Mouse (Mus musculus): ENCODE data around the gene Atp2c1.

The Atp2c1 gene

DNA sequence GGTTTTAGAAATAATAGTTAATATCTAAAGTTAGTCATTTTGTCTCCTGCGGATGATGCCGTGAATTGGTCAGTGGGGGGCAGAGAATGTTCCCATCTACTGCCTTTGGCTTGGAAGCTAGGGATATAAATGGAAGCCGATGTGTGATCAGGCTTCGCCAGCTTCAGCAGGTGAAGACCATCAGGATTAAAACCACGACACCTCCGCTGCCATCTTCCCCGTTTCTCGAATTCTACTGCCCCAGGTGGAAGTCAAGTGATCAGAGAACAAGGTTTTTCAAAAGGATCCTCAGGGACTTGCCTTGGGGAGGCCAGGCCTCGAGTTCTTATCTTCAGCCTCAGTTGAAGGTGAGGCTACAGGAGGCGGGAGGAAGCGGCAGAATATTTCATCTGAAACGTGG lies at the start of gene Atp2c1:
Atp2c1 (minus strand) TSS at position 101 of the 400 bp plus-strand sequence.
- no peak for DNase-seq

DNA sequence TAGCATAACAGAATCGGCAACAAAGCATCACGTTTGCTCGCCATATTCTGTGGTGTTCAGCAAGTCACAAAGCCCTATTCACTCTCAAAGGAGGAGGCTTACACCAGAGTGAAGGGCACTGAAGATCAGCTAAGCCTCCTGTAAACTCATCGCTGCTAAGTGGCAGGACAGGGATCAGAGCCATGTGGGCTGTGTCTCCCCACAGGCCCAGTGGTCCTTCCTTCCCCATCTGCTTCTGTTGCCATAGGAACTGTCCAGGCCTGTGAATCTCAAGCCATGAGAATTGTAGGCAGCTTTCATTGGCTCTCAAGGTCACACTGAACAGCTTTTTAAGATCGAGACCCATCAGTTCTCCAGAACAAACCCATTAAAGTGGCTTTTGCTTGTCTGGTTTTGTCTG lies 30.3 kb upstream of the Atp2c1 start:
- DNase-seq: no peak

DNA sequence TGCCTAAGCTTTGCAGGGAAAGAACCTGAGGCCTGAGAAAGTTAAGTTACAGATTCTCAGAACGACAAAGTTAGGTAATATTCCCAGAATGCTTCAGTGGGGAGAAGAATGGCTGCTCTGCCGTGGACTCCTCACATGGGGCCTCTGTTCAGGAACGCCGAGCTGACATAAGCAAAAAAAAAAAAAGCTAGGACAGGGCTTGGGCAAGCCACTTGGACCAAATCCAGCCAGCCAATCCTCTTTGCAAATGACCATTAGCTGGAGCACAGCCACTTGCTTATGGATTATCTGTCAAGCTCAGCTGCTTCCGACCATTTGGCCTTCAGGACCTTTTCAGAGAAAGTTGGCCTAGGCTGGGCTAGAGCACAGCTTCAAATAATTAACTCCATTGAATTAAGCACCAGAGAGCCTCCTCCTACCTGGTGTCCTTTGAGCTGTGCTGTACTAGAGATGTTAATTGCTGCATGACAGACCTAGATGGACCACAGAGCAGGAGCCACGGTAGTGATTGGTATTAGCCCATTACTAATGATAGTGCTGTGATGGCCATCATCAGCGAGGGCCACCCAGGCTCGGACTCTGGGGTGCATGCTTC lies 29.1 kb upstream of the Atp2c1 start:
- DNase-seq: peak; percentile 3

DNA sequence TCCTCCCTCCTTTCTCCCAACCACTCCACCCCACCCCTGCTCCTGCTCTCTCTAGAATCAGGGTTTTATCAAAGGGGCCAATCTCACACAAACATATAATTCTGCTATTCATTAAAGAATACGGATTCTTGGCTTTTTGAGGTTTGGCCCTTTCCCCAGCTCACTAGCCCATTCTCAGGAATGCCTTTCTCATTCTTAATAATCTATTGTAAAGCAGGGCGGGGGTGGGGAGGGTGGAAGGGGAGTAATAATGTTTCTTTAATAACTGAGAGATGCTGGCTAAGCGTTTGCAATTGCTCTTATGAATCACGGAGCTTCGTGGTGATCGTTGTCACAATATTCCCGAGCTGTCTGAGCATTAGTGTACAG lies 27.3 kb upstream of the Atp2c1 start:
- no peak for DNase-seq

DNA sequence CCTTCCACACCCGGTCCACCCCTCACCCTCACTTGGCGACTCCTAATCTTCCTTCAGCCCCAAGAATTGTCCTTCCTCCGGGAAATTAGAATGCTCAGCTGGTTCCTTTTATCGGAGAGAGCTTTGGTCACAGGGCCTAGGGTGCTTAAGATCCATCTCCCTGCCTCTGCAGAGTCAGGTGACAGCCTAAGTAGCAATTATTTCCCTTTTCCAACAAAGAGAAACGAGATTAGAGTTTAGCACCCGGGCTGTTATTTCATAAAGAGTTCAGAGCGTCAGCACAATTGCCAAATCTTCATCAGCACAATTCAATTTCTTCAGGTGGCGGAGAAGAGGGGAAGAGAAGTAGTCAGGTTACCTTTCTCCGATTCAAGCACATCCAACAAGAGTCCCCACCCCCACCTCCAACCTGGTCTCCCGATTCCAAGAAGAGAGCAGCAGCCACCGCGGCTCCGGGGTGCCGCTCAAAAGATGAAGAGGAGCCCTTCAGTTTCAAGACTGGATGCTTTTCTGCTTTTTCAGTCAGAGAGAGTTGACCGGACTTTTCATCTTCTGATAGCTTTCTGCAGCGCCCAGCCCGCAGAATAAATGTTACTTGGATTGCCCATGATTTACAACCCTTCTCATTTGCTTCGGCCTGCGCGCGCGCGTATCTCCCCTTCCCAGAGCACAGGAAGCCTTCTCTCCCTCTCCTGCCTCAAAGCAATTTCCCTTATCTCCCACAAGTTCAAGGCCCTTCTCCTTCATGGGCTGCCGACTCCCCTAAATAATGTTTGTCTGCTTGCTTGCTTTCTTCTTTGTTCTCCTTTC lies 26.7 kb upstream of the Atp2c1 start:
- DNase-seq: no peak

DNA sequence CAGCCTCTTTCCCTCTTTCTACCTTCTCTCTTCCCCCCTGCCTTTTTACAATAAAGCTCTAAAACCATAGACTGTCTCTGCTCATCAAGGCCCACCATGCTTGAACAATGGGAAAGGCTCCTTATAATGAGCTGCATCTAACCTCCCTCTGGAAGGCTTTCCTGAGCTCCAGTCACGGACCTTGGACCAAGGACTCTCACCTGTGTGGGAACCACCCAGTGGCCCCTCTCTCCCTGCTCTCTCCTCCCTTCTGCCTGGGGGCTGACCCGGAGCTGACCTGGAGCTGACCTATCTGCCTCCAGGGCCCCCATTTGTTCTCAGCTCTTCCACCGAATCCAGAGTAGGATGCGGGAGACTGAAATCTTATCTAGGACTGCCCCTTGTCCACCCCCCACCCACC lies 24.3 kb upstream of the Atp2c1 start:
- DNase-seq: no peak

DNA sequence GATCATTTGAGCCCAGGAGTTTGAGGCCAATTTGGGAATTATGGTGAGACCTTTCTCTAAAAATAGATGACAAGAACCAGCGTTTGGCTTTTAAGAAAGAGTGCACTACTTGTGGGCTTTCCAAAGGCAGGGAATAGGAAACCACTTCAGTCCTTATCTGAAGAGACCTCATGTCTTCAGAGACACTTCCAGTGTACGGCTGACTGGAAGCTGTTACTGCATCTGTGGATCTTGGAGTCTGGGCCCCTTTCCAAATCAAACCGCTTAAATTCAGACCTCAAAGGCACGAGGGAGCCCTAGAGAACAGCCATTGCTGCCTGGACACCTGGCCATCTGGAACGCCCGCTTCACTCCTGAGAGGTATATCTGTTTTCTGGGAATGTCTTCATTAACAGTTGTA lies 22.0 kb upstream of the Atp2c1 start:
- no peak for DNase-seq

DNA sequence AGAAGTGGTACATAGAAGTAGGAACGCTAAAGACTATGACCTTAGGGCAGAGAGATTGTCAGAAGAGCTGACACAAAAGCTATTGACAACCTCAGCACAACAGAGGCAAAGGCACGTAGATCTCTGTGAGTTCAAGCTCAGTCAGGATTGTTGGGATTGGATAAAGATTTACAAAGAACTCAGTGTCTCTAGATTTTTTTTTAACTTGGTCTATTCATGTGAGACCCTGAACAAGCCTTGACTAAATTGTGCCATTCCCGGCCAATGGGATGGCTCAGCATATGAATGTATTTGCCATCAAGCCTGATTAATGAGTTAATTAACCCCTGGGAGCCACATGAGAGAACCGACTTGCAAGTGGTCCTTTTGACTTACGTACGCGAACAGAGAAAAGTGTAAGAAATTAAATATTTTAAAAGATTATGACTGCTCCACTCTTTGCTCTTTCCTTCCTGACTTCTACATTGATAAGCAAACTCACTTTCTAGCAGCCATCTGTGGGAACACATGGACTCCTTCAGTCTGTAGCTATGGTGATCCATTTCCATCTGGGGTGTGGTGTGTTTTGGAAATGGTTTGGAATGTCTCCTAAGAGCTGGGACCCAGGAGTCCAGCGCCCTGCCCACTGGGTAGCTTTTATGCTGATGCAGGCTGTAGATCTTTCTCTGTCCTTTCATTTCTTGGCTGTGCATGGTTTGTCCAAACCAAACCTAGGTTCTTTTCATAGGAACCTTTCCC lies 17.1 kb upstream of the Atp2c1 start:
- DNase-seq: no peak

DNA sequence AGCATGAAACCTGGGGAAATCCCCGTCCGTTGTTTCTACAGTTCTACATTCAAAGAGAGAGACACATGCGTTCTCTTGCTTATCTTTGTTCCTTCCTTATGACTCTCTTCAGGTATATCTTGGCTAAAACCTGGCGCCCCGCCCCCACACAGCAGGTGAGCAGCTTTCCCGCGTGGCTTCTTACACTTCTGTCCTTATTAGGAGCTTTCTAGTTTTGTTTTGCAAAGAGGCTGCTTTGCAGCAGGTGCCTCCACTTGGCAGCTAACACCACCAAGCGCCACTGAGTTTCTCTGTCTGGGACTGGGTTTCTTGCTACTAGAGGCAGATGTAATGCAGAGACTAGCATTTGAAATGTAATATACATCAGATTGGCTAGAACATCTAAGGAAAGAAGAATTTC lies 10.4 kb upstream of the Atp2c1 start:
- DNase-seq: no peak

DNA sequence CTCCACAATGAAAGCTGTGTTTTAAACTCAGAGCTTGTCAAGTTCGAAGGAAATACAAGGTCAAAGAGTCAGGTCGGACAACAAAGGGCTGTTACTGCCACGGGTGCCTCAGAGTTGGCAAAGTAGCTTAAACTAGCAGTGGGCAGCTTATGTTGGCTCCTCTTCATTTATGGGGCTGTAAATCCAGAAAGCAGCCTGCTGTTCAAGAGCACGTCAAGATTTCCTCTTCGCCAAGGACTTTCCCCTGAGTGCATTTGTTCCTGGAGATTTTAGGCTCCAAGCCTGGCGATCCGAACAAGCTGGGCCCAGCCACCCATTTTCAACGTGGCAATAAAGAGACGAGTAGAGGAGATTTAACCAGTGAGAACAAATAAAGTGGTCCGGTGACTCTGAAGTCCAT lies 9.8 kb upstream of the Atp2c1 start:
- no peak for DNase-seq

DNA sequence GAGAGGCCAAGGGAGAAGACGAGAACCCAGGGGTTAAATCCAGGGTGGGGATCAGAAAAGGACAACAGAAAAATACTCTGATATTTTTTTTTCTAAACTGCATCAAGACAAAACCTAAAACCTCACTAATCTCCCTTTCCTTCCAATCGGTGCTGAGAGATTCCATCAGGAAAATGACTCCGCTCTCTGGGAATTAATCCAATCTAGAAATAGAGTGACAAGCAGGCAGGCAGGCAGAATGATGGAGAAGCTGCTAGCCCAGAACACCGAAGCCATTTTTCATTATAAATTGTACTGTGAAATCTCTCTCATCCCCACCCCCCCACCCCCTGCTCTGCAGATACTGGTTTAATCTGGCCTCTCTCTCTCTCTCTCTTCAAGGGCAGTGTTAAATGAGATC lies 1.8 kb downstream of the Atp2c1 start:
- DNase-seq: no peak

DNA sequence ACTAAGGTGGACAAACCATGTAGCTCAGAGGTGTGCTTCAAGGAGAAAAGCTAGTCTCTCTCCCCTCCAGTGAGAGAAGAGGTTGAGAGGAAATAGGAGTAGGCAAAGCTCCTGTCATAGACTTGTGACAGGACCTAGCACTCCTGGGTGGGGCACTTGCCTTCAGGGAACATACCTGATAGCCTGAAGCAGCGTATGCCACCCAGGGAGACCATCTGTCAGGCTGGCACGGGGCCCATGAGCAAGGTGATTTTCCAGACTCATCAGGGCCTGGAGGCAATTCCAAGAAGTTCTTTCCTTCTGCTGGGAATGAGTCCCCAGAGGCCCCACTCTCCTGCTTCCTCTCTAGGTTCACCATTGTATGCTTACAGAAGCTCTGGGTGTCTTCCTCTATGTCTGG lies 4.1 kb downstream of the Atp2c1 start:
- DNase-seq: no peak

DNA sequence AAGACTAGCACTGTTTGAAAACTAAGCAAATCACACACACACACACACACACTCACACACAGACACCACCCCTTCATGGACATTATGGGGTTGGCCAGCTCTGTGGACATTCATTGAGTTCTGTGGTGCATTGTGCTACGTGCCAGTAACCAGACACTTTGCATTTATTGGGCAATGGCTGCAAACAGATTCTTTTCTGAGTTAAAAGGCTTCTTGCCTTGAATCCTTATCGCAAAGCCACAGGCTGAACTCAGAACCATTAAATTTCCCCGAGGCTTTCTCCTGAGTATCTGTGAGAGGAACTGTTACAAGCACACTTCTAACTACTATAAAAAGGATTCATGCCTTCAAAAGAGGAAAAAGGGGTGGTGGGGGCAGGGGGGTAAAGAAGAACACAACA lies 5.1 kb downstream of the Atp2c1 start:
- no peak for DNase-seq

DNA sequence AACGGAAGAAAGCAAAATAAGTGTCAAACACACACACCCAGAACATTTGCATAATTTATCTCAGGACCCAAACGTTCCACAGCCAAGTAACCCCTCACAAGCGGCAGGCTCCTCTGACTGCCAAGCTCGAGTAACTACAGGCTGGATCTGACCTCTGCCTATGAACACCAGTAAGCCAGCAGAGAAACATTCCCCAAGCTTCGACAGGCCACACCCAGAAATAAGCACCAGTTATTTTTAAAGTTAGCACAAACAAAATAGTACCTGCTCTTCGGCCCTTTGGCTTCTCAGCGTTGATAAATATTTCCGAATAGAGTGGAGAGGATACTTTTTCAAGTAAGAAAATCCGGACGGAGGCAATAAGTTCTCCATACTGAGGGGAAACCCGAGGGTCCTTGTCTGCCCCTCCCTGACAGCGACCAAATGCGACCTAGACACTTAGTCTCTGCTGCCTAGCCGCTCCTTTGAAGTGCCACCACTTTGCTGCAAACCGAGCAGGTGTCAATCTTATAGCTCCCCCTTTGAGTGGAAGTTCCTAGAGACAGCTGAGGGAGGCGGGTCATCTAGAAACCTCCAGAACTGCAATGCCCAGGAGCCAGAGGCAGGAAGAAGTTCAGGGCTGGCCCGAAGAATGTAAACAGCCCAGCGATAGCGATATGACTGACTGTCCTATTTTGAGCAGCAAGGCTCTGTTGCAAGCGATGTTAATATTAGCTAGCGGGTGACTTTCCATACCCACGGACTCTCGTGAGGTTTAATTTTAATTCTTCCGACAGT lies 6.2 kb downstream of the Atp2c1 start:
- peak; percentile 44 for DNase-seq

DNA sequence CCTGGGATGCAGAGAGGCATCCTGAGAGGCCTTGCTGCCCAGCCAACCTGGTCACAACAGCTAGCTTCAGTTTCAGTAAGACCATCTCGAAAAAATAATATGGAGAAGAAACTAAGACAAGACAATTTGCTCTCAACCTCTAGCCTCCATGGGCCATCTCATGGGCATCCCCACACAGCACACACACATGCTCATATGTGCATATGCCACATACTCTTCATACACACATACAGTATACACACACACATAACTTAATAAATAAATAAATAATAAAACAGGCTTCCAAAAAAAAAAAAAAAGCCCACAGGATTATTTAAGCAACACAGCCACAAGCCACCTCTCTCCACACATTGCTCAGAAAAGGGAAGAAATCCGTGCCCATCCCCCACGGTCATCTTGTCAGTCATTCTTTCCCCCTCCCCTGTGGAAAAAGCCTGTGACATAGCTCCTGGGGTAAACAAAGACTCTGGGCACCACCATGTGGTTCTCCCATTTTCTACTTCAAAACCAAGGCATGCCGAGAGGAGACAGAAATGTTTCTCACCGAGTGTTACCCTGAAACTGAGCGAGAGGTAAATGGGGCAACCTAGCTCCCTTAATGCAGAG lies 7.7 kb downstream of the Atp2c1 start:
- no peak for DNase-seq

DNA sequence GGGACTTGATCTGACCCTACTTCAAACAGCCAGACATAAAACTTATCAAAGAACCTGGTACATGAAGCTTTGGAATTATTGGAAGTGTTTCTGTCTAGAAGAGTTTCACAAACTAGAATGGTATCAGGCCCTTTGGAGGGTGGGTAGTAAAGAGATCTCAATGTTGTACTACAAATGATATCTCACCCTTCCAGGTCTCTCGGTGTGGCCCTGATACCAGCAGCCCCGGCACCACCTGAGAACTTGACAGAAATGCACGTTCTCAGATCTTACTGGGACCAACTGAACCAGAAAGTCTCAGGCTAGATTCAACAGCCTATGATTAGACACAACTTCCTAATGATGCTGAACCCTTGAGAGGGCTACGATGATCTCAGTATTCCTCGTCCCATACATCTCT lies 23.4 kb downstream of the Atp2c1 start:
- DNase-seq: no peak

DNA sequence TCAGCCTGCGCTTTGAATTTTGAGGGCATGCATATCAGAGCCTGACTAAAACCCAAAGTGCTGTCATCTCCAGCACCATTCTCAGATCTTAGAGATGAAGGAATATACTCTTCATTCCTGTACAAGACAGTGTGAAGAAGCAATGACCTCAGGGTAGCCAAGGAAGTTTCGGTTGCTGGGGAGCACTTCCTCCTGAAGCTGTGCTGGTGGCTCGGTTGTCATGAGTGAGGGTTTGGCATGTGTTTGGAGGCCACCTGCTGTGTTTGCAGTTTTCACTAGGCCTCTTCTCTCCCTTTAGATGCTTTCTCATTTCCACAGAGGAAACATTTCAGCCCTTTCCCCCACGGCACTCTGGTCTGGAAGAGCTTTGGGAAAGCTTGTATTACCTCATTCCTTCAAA lies 24.7 kb downstream of the Atp2c1 start:
- no peak for DNase-seq

DNA sequence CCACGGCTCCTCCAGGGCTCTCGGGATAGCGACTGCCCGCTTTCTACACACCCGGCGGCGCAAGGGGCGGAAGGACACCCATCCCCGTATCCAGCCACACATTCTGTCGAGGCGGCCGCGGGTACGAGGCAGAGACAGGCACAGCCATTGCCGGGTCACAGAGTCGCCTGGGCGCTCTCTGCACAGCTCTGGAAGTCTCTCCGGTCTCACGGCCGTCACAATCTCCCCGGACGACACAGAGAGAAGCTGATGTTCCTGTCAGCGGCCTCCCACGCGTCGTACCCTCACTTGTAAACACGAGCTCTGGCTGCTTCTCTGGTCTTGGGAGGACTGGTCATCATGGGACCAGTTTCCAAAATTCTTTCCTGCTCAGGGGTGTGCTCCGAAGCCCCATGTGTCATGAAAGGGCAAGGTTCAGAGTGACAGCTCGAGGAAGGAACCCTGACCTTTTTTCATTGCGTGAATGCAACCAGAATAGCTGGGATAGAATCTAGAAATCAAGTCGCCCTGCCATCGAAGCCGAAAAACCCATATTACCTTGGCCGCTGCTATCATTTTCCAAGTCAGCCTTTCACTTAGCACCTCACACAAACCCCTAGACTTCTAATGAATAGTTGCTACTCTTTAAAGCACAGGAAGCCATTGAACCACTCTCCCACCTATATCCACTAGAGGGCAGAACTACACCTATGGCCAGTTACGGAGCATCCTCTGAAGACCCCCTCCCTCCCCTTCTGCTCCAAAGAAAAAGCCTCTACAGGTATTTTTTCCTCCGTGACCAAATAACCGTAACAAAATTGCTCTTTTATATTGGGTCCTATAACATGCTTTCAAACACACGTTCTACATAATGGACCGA lies 31.6 kb downstream of the Atp2c1 start:
- peak; percentile 49 for DNase-seq

DNA sequence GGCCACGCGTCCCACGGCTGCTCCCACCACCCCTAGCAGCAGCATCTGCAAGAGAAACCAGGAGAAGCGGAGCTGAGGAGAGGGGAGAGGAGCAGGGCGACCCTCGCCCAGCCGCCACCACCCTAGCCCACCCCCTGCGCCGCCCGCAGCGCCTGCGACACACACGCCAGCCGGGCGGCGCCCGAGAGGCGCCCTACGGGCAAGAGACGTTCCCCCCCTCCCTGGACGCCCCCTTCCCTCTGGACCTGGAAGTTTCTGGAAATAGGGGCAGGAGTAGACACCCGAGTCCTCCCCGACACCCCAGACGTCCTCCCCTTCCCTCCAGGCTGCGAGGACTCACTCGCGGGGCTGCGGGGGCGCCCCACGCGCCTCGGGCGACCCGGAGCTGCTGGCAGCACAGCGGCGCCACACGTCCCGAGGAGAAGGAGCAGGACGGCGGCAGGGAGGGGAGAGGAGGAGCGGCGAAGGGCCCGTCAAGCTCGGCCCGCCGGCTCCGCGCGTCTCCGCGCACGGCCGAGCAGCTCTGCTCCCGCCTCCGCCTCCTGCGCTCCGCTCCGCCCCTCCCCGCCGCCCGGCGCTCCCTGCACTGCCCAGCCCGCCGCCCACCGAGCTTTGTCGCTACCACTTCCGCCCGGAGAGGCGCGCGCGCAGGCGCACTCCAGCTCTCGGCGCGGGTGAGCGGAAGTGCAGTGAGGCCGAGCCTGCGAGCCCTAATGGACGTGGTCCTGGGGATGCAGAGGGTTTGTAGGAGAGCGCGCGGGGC lies 32.4 kb downstream of the Atp2c1 start:
- peak; percentile 97 for DNase-seq

DNA sequence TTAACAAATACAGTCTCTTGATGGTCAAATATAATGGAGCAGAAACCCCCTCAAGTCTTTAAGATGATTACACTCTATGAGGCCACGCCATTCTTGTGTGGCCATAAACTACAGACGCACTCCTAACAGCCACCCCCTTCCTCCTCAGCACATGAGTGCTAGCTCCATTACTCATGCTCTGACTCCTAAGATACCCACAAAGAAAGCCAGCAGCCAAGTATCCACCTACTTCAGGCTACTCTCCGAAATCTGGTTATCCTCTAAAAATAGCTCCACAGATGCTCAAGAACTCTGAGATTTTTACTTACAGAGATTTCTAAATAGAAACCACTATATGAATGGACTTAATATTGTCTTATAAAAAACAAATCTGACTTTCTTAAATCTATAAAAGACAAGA lies 34.4 kb downstream of the Atp2c1 start:
- DNase-seq: no peak

DNA sequence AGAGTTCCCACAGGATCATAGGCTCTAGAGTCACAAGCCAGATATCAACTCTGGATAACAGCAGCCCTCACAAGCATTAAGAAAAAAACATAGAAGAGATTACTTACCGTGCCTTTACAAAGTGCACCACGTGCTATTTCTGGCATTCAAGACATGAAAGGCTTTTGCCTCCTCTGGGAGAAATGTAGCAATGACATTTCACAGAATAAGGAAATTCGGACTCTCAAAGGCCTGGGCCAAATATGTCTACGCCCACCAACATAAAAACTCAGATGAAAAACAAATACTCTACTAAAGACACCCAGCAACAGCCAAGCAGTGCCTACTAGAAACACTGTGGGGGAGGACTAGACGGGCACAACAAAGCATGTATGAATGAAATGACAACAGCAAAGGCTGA lies 38.8 kb downstream of the Atp2c1 start:
- DNase-seq: no peak

All from lung, postnatal 14 days (tissue).